Mouse (Mus musculus) lung, postnatal 0 days (tissue): Measurements from ENCODE around the gene Mvd.

Experiments
- CTCF ChIP-seq: IDR thresholded peaks from 2 replicates; pipeline ENCODE4 v1.5.1; 2016; ENCODE audit warnings: antibody characterized with exemption, mild to moderate bottlenecking
- EP300 ChIP-seq: IDR thresholded peaks from 2 replicates; pipeline ENCODE4 v1.6.1; 2016; ENCODE audit warnings: antibody characterized with exemption, mild to moderate bottlenecking, control low read depth

- TF ChIP-seq CTCF: no peak
- TF ChIP-seq EP300: no peak
Observed at GRCm38 (mm10) chr8:122475580-122476320, 32.5 kb upstream of the Mvd start, which contains the start of the genes Rnf166 and Ctu2.
